Mouse (Mus musculus): Measurements from ENCODE around the gene Mad2l1. TPM values are rescaled to one million over a fixed set of nuclear protein-coding genes. Genes with fewer than 3 reads are reported as not detected.

Gene Mad2l1
- 5.6 and 12.9 TPM in 2 replicates for polyA plus RNA-seq (2012; rRNA removed)

- no peak for TF ChIP-seq CTCF (IDR thresholded peaks at IDR 0.05; ENCODE audit: control insufficient read depth, insufficient read depth, insufficient replicate concordance, low read depth, low read length)
- TF ChIP-seq POLR2A (IDR thresholded peaks at IDR 0.05; ENCODE audit: control insufficient read depth, low read depth, low read length), result peak; percentile 54; the same call in 1 of the 2 replicates
- no peaks in the 10 kb centered on the region; the same call in 1 of the 2 replicates for H3K36me3 ChIP-seq (ENCODE audit: control insufficient read depth, insufficient read depth, low read length)
- peak within 1 kb of the TSS; percentile 94 for H3K27ac ChIP-seq (ENCODE audit: control insufficient read depth, insufficient read depth, low read depth, low read length)
- no peaks in the 10 kb centered on the region for H3K4me1 ChIP-seq (ENCODE audit: control insufficient read depth, insufficient read depth, low read length)
- H3K4me3 ChIP-seq (ENCODE audit: control insufficient read depth, low read depth, low read length), result peak within 1 kb of the TSS; percentile 95
- H3K27me3 ChIP-seq (ENCODE audit: control insufficient read depth, insufficient read depth, low read length), result no peaks in the 10 kb centered on the region
Measured at GRCm38 (mm10) chr6:66535028-66535862, at the start of gene Mad2l1. TSS of gene Mad2l1 (plus strand) at chr6:66535390.

GRCm38 (mm10) chr6:66493685-66494084, 41.5 kb upstream of the Mad2l1 start:
- Histone ChIP-seq H3K36me3 (ENCODE audit: control insufficient read depth, insufficient read depth, low read length) (no peaks in the 10 kb centered on the region), H3K27me3 (ENCODE audit: control insufficient read depth, insufficient read depth, low read length) (no peaks in the 10 kb centered on the region), H3K4me3 (ENCODE audit: control insufficient read depth, low read depth, low read length) (no peak overlapping the region), H3K27ac (ENCODE audit: control insufficient read depth, insufficient read depth, low read depth, low read length) (no peak overlapping the region), H3K4me1 (ENCODE audit: control insufficient read depth, insufficient read depth, low read length) (no peaks in the 10 kb centered on the region)
- no peak for TF ChIP-seq POLR2A (IDR thresholded peaks at IDR 0.05; ENCODE audit: control insufficient read depth, low read depth, low read length)
- no peak for TF ChIP-seq CTCF (IDR thresholded peaks at IDR 0.05; ENCODE audit: control insufficient read depth, insufficient read depth, insufficient replicate concordance, low read depth, low read length)

- TF ChIP-seq CTCF (IDR thresholded peaks at IDR 0.05; ENCODE audit: control insufficient read depth, insufficient read depth, insufficient replicate concordance, low read depth, low read length) (no peak), POLR2A (IDR thresholded peaks at IDR 0.05; ENCODE audit: control insufficient read depth, low read depth, low read length) (no peak)
- Histone ChIP-seq H3K27ac (ENCODE audit: control insufficient read depth, insufficient read depth, low read depth, low read length) (no peak overlapping the region), H3K36me3 (ENCODE audit: control insufficient read depth, insufficient read depth, low read length) (no peaks in the 10 kb centered on the region), H3K4me3 (ENCODE audit: control insufficient read depth, low read depth, low read length) (no peak overlapping the region), H3K4me1 (ENCODE audit: control insufficient read depth, insufficient read depth, low read length) (no peaks in the 10 kb centered on the region), H3K27me3 (ENCODE audit: control insufficient read depth, insufficient read depth, low read length) (no peaks in the 10 kb centered on the region)
Measured at GRCm38 (mm10) chr6:66516368-66516767, 18.8 kb upstream of the Mad2l1 start.

GRCm38 (mm10) chr6:66528386-66528785, 6.8 kb upstream of the Mad2l1 start:
- H3K27ac ChIP-seq (ENCODE audit: control insufficient read depth, insufficient read depth, low read depth, low read length), result no peak overlapping the region
- peak; percentile 12; the same call in 1 of the 2 replicates for TF ChIP-seq POLR2A (IDR thresholded peaks at IDR 0.05; ENCODE audit: control insufficient read depth, low read depth, low read length)
- no peak for TF ChIP-seq CTCF (IDR thresholded peaks at IDR 0.05; ENCODE audit: control insufficient read depth, insufficient read depth, insufficient replicate concordance, low read depth, low read length)
- peaks cover 8% of the 10 kb centered on the region; the same call in 1 of the 2 replicates for H3K4me1 ChIP-seq (ENCODE audit: control insufficient read depth, insufficient read depth, low read length)
- H3K27me3 ChIP-seq (ENCODE audit: control insufficient read depth, insufficient read depth, low read length), result no peaks in the 10 kb centered on the region
- peak overlapping the region; percentile 41 for H3K4me3 ChIP-seq (ENCODE audit: control insufficient read depth, low read depth, low read length)
- no peaks in the 10 kb centered on the region for H3K36me3 ChIP-seq (ENCODE audit: control insufficient read depth, insufficient read depth, low read length)

GRCm38 (mm10) chr6:66533241-66533640, 1.9 kb upstream of the Mad2l1 start:
- no peak for TF ChIP-seq POLR2A (IDR thresholded peaks at IDR 0.05; ENCODE audit: control insufficient read depth, low read depth, low read length)
- no peak for TF ChIP-seq CTCF (IDR thresholded peaks at IDR 0.05; ENCODE audit: control insufficient read depth, insufficient read depth, insufficient replicate concordance, low read depth, low read length)
- no peak overlapping the region for H3K4me3 ChIP-seq (ENCODE audit: control insufficient read depth, low read depth, low read length)
- H3K36me3 ChIP-seq (ENCODE audit: control insufficient read depth, insufficient read depth, low read length), result no peaks in the 10 kb centered on the region
- no peak overlapping the region for H3K27ac ChIP-seq (ENCODE audit: control insufficient read depth, insufficient read depth, low read depth, low read length)
- no peaks in the 10 kb centered on the region for H3K27me3 ChIP-seq (ENCODE audit: control insufficient read depth, insufficient read depth, low read length)
- peaks cover 5% of the 10 kb centered on the region; the same call in 1 of the 2 replicates for H3K4me1 ChIP-seq (ENCODE audit: control insufficient read depth, insufficient read depth, low read length)

- H3K4me3 ChIP-seq (ENCODE audit: control insufficient read depth, low read depth, low read length), result peak overlapping the region; percentile 95; the same call in 1 of the 2 replicates
- H3K27me3 ChIP-seq (ENCODE audit: control insufficient read depth, insufficient read depth, low read length), result no peaks in the 10 kb centered on the region
- no peaks in the 10 kb centered on the region; the same call in 1 of the 2 replicates for H3K36me3 ChIP-seq (ENCODE audit: control insufficient read depth, insufficient read depth, low read length)
- H3K4me1 ChIP-seq (ENCODE audit: control insufficient read depth, insufficient read depth, low read length), result no peaks in the 10 kb centered on the region
- TF ChIP-seq CTCF (IDR thresholded peaks at IDR 0.05; ENCODE audit: control insufficient read depth, insufficient read depth, insufficient replicate concordance, low read depth, low read length) (no peak), POLR2A (IDR thresholded peaks at IDR 0.05; ENCODE audit: control insufficient read depth, low read depth, low read length) (no peak)
- H3K27ac ChIP-seq (ENCODE audit: control insufficient read depth, insufficient read depth, low read depth, low read length), result peak overlapping the region; percentile 70; the same call in 1 of the 2 replicates
Measured at GRCm38 (mm10) chr6:66534366-66534941, 736 bp upstream of the Mad2l1 start.

GRCm38 (mm10) chr6:66535966-66536365, 776 bp downstream of the Mad2l1 start:
- Histone ChIP-seq H3K4me1 (ENCODE audit: control insufficient read depth, insufficient read depth, low read length) (no peaks in the 10 kb centered on the region), H3K36me3 (ENCODE audit: control insufficient read depth, insufficient read depth, low read length) (no peaks in the 10 kb centered on the region; the same call in 1 of the 2 replicates), H3K27me3 (ENCODE audit: control insufficient read depth, insufficient read depth, low read length) (no peaks in the 10 kb centered on the region), H3K4me3 (ENCODE audit: control insufficient read depth, low read depth, low read length) (peak overlapping the region; percentile 95; the same call in 1 of the 2 replicates), H3K27ac (ENCODE audit: control insufficient read depth, insufficient read depth, low read depth, low read length) (peak overlapping the region; percentile 94; the same call in 1 of the 2 replicates)
- TF ChIP-seq CTCF (IDR thresholded peaks at IDR 0.05; ENCODE audit: control insufficient read depth, insufficient read depth, insufficient replicate concordance, low read depth, low read length) (no peak), POLR2A (IDR thresholded peaks at IDR 0.05; ENCODE audit: control insufficient read depth, low read depth, low read length) (no peak)

All from testis, adult 2 months (tissue).